Mouse (Mus musculus) adrenal gland, adult 2 months (tissue): Measurements from ENCODE around the gene Bnip1. TPM values are rescaled to one million over a fixed set of nuclear protein-coding genes. Genes with fewer than 3 reads are reported as not detected.

Experiments used
- DNase-seq: peaks from one replicate; pipeline ENCODE4 v3.0.0; 2021
- polyA plus RNA-seq: library from polyadenylated mRNA; depleted of rRNA; stranded (reverse); fragments of >200 nt; gene quantifications from 2 replicates; pipeline ENCODE4 v1.2.3, GENCODE M21; 2012; rRNA removed
- total RNA-seq, 2 experiments: library from RNA; stranded (reverse); gene quantifications; 2 replicates each; pipeline ENCODE4 v1.2.3; 2021

Bnip1 gene
- total and polyA plus RNA-seq, 3 experiments, result 12.9 to 22.3 (median 22.1) TPM

GRCm38 (mm10) chr17:26839718-26840438, 59.0 kb downstream of the Bnip1 start:
- DNase-seq, result no peak

GRCm38 (mm10) chr17:26840439-26840780, 59.5 kb downstream of the Bnip1 start:
- DNase-seq, result no peak

- DNase-seq, result no peak
Measured at GRCm38 (mm10) chr17:26840922-26841731, 60.3 kb downstream of the Bnip1 start.

GRCm38 (mm10) chr17:26841981-26842380, 61.1 kb downstream of the Bnip1 start:
- DNase-seq, result no peak

Other genes with a start within 250 kb of the Bnip1 start
- 100 to 1,000 TPM; 166 to 170 TPM for gene Ergic1, start 219.6 kb upstream of the Bnip1 start, total RNA-seq
- 132 and 156 TPM in 2 replicates for gene Ergic1, start 219.6 kb upstream of the Bnip1 start, polyA plus RNA-seq
- 10 to 100 TPM; 33.5 to 67.7 TPM for gene Dusp1, start 218.9 kb upstream of the Bnip1 start, total RNA-seq
- 80.9 and 86.9 TPM in 2 replicates for gene Dusp1, start 218.9 kb upstream of the Bnip1 start, polyA plus RNA-seq
- gene Atp6v0e, start 117.8 kb upstream of the Bnip1 start, total RNA-seq, result 100 to 1,000 TPM; 213 to 229 TPM
- gene Atp6v0e, start 117.8 kb upstream of the Bnip1 start, polyA plus RNA-seq, result 193 and 215 TPM in 2 replicates
- gene Crebrf, start 65.4 kb upstream of the Bnip1 start, total RNA-seq, result 10 to 100 TPM; 66.8 to 75.4 TPM
- gene Crebrf, start 65.4 kb upstream of the Bnip1 start, polyA plus RNA-seq, result 1.2 TPM in 2 replicates
- gene Nkx2-5, start 63.9 kb downstream of the Bnip1 start, total RNA-seq, result not detected
- gene Nkx2-5, start 63.9 kb downstream of the Bnip1 start, polyA plus RNA-seq, result 0.16 and 0.26 TPM in 2 replicates
- 1 to 10 TPM; 1.0 to 1.3 TPM for gene Kifc5b, start 136.0 kb downstream of the Bnip1 start, total RNA-seq
- gene Kifc5b, start 136.0 kb downstream of the Bnip1 start, polyA plus RNA-seq, result 1.2 and 2.1 TPM in 2 replicates
- 10 to 100 TPM; 35.2 to 36.4 TPM for gene Phf1, start 152.0 kb downstream of the Bnip1 start, total RNA-seq
- gene Phf1, start 152.0 kb downstream of the Bnip1 start, polyA plus RNA-seq, result 202 and 271 TPM in 2 replicates
- 100 to 1,000 TPM; 145 to 164 TPM for gene Cuta, start 158.5 kb downstream of the Bnip1 start, total RNA-seq
- 378 and 381 TPM in 2 replicates for gene Cuta, start 158.5 kb downstream of the Bnip1 start, polyA plus RNA-seq
- 10 to 100 TPM; 14.3 to 21.8 TPM for gene Syngap1, start 160.2 kb downstream of the Bnip1 start, total RNA-seq
- gene Syngap1, start 160.2 kb downstream of the Bnip1 start, polyA plus RNA-seq, result 51.6 and 56.0 TPM in 2 replicates
- gene Zbtb9, start 192.1 kb downstream of the Bnip1 start, total RNA-seq, result 1 to 10 TPM; 4.6 to 8.7 TPM
- 6.9 and 7.1 TPM in 2 replicates for gene Zbtb9, start 192.1 kb downstream of the Bnip1 start, polyA plus RNA-seq
- 10 to 100 TPM; 35.0 to 41.6 TPM for gene Bak1, start 247.9 kb downstream of the Bnip1 start, total RNA-seq
- 45.3 and 57.4 TPM in 2 replicates for gene Bak1, start 247.9 kb downstream of the Bnip1 start, polyA plus RNA-seq